8 mouse cellular contexts compared by ENCODE assay signal in the genomic region with DNA sequence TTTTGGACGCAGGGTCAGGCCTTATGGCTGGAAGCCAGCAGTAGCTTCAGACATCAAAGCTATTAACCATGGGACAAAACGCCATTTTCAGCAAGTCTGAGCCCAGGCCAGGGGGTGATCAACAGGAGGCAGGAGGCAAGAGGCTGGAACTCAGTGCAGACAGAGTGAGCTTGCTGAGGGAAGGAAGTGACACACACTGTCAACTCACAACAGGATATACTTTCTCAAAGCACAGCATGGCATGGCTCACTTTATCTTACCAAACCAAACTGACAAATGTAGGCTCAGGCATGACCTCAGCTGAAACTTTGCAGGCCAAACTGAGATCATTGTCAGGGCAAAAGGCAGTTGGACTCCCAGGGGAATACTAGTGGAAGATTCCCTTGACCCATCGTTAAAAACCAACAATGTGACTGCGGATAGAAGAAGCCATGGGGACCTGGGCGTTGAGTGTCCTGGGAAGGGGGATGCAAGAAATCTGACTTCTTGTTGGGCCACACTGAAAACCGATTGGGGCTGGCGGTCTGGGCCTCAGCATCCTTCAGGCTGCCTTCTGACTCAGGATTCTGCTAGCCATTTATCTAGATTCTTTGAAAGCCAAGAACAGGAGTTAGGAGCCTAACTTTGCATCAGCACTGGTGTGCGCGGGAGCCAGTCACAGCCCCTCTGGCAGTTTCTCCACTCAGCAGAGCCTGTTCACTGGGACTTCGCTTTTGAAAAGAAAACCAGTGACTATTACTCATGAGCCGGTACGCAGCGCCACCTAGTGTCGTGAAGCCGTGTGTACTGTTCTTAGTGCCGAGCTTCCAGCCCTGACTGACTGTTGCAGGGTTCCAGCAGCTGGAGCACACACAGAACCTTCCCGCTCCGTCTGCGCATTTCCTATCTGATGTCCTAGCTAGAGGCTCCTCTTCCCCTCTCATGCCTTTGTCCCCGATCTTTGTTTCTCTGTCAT.
DNase-seq lines count a peak whose midpoint lies in the region; ATAC-seq lines count a peak whose summit lies in the region.

No protein-coding gene starts in this region.

- H3K27ac ChIP-seq in hindbrain, embryonic 16.5 days (ENCODE audit: low read depth, low read length) = no peak overlapping the region

- H3K27me3 ChIP-seq in hindbrain, embryonic 16.5 days (replicated peaks; ENCODE audit: control insufficient read depth, insufficient read depth, low read length) = no peaks in the 10 kb centered on the region

- 18% methylated on average over 20 of the region's 20 CpGs for WGBS in hindbrain, embryonic 16.5 days

- H3K4me2 ChIP-seq in hindbrain, embryonic 16.5 days (ENCODE audit: low read length) = no peak overlapping the region

- H3K9me3 ChIP-seq in hindbrain, embryonic 16.5 days (ENCODE audit: control insufficient read depth, low read length) = no peaks in the 10 kb centered on the region

- no peaks in the 10 kb centered on the region for H3K36me3 ChIP-seq in hindbrain, embryonic 16.5 days (ENCODE audit: control insufficient read depth, insufficient read depth, low read length)

- no peak overlapping the region for H3K4me3 ChIP-seq in hindbrain, embryonic 16.5 days (ENCODE audit: low read length)

- ATAC-seq in hindbrain, embryonic 16.5 days = peak; percentile 95

- DNase-seq in WW6 (ENCODE audit: low read depth, low spot score) = peak; percentile 70
- DNase-seq in cerebellum, postnatal 36 days = peak; percentile 86 to 93
- peak; percentile 90 for DNase-seq in gastrocnemius, adult 18-20 months (ENCODE audit: low spot score)
- DNase-seq in left cerebral cortex, adult 11 months (ENCODE audit: low spot score) = peak; percentile 78
- peak; percentile 95 for DNase-seq in lung, postnatal 36 days
- peak; percentile 97 for DNase-seq in retina, embryonic 14.5 days (ENCODE audit: low spot score)
- DNase-seq in thymus, postnatal 36 days = peak; percentile 74 to 78

- H3K9ac ChIP-seq in hindbrain, embryonic 16.5 days (ENCODE audit: low read depth, low read length) = peak overlapping the region; percentile 33; the same call in 1 of the 2 replicates

- peaks cover 3% of the 10 kb centered on the region; the same call in 1 of the 2 replicates for H3K4me1 ChIP-seq in hindbrain, embryonic 16.5 days (ENCODE audit: control insufficient read depth, insufficient read depth, low read depth, low read length)
